Mouse (Mus musculus) cerebellum, adult 2 months (tissue): Measurements from ENCODE around the gene Gm10715.
"Not testable (repeated sequence)": the region's sequence is repeated elsewhere in the genome, so short reads cannot be mapped to it uniquely, and the experiment has no call there.

Source experiments
- CTCF ChIP-seq: fragments of 200-500 bp; IDR thresholded peaks from 2 replicates; pipeline ENCODE4 v1.5.1; 2011; ENCODE audit warnings: low read depth, mild to moderate bottlenecking, control low read depth, low read length, moderate library complexity, borderline replicate concordance; ENCODE audit not compliant: insufficient read depth
- POLR2A ChIP-seq: fragments of 200-500 bp; IDR thresholded peaks from 2 replicates; pipeline ENCODE4 v1.6.1; 2011; ENCODE audit warnings: low read length, control low read depth, borderline replicate concordance; ENCODE audit not compliant: insufficient read depth

DNA sequence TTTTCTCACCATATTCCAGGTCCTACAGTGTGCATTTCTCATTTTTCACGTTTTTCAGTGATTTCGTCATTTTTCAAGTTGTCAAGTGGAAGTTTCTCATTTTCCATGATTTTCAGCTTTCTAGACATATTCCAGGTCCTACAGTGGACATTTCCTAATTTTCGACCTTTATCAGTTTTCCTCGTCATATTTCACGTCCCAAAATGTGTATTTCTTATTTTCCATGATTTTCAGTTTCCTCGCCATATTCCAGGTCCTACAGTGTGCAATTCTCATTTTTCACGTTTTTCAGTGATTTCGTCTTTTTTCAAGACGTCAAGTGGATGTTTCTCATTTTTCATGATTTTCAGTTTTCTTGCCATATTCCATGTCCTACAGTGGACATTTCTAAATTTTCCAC lies 9.5 kb upstream of the Gm10715 start:
- not testable (repeated sequence) for TF ChIP-seq CTCF, POLR2A
